Mouse (Mus musculus) T-helper 2 cell (primary cell): Measurements from ENCODE around the gene Gm4301.
"Not testable (repeated sequence)": the region's sequence is repeated elsewhere in the genome, so short reads cannot be mapped to it uniquely, and the experiment has no call there.

Source experiments
- in situ Hi-C: fragments of 300-600 bp; cut with MboI, MseI; formaldehyde crosslinking; loops from one replicate; pipeline ENCODE4 v1.15.1; 2025; ENCODE audit warnings: high pct_unique_total_duplicates

Gm4301 gene

GRCm38 (mm10) chr10:100335376-100335775 lies at the start of gene Gm4301:
Gm4301 (plus strand) TSS chr10:100335676.
- in situ Hi-C loops: not testable (repeated sequence)

- in situ Hi-C loops: no loop called here
Measured at GRCm38 (mm10) chr10:100296105-100296504, 39.4 kb upstream of the Gm4301 start.

GRCm38 (mm10) chr10:100300106-100300505 lies 35.4 kb upstream of the Gm4301 start:
- in situ Hi-C loops: not testable (repeated sequence)

- in situ Hi-C loops: not testable (repeated sequence)
Measured at GRCm38 (mm10) chr10:100340536-100340935, 5.1 kb downstream of the Gm4301 start, which contains the start of gene Gm4302. Gm4302 (plus strand) TSS chr10:100340836.

GRCm38 (mm10) chr10:100345672-100346071 lies 10.2 kb downstream of the Gm4301 start, which contains the start of gene Gm4303:
Gm4303 (plus strand) TSS chr10:100345972.
- in situ Hi-C loops: not testable (repeated sequence)

- in situ Hi-C loops: not testable (repeated sequence)
Measured at GRCm38 (mm10) chr10:100350793-100351192, 15.3 kb downstream of the Gm4301 start, which contains the start of gene Gm4305. Gm4305 (plus strand) TSS chr10:100351093.

GRCm38 (mm10) chr10:100356841-100357240 lies 21.4 kb downstream of the Gm4301 start:
- in situ Hi-C loops: not testable (repeated sequence)

- in situ Hi-C loops: not testable (repeated sequence)
Measured at GRCm38 (mm10) chr10:100361038-100361437, 25.6 kb downstream of the Gm4301 start, which contains the start of gene Gm4307. Gm4307 (plus strand) TSS chr10:100361338.

- in situ Hi-C loops: not testable (repeated sequence)
Measured at GRCm38 (mm10) chr10:100382460-100382859, 47.0 kb downstream of the Gm4301 start, which contains the start of gene Gm4312. Gm4312 (minus strand) TSS chr10:100382560.
